Mouse (Mus musculus): Measurements from ENCODE around the gene Ppp2r5b.

DNA sequence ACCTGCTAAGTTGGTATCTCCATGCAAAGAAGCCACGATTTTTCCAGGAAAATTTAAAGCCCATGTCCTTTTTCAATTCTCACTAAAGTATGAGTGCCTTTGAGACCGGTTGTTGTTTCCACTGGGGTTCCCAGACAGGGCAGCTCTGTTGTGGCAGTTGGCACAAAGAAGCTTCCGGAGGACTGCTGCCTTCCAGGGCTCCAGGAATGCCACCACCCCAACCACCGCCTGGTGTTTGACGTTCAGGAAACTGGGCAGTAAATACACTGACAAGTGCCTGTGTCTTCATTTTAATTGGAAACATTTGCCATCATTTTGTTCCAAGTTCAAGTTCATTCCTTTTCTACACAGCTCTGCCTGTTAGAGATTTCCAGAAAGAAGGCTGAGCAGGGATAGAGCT is 29.0 kb downstream of the Ppp2r5b start:
- TF ChIP-seq CTCF (IDR thresholded peaks at IDR 0.05; ENCODE audit: extremely low read depth, insufficient read depth, low read length) (no peak), POLR2A (IDR thresholded peaks at IDR 0.05; ENCODE audit: extremely low read depth, insufficient read depth, low read length) (no peak)

Data from cortical plate, adult 2 months (tissue).